Mouse (Mus musculus) cerebellum, adult 2 months (tissue): ENCODE measurements around the gene Slc7a1.

Experiments used
- CTCF ChIP-seq: fragments of 200-500 bp; IDR thresholded peaks from 2 replicates; pipeline ENCODE4 v1.5.1; 2011; ENCODE audit warnings: low read depth, mild to moderate bottlenecking, control low read depth, low read length, moderate library complexity, borderline replicate concordance; ENCODE audit not compliant: insufficient read depth
- POLR2A ChIP-seq: fragments of 200-500 bp; IDR thresholded peaks from 2 replicates; pipeline ENCODE4 v1.6.1; 2011; ENCODE audit warnings: low read length, control low read depth, borderline replicate concordance; ENCODE audit not compliant: insufficient read depth

DNA sequence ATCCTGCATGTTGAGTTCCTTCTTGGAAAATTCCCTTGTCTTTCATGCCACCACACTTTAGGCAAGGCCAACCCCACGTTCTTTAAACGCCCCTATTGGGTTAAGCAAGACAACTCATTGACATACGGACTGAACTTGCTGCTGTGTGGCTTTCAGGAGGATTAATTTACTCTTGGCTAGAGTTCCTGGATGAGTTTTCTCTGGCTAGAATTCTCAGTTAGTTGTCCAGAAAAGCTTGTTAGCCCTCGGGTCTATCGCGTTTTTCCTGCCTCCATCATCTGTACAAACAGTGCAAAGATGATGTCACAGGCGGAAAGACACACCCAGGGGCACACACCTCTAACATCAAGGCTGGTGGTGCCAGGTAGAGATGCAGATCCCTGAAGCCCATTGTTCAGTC, 14.5 kb upstream of the Slc7a1 start:
- TF ChIP-seq POLR2A (no peak), CTCF (no peak)
